Mouse (Mus musculus) liver, postnatal 0 days (tissue): ENCODE results near the gene Lysmd2. TPM values are rescaled to one million over a fixed set of nuclear protein-coding genes. Genes with fewer than 3 reads are reported as not detected.

Experiments used
- ATAC-seq: fragments of 200-750 bp; cut with Nextera tagmentation; 2 replicates; pipeline ENCODE4 v1.8.0; 2017; ENCODE audit warnings: mild to moderate bottlenecking, moderate library complexity
- DNase-seq: peaks from one replicate; pipeline ENCODE4 v3.0.0-alpha.2; 2016
- H3K27ac ChIP-seq: fragments of 300-500 bp; sonication (generic); 2 replicates; pipeline ENCODE4 v1.5.1; 2014; ENCODE audit warnings: antibody characterized with exemption, moderate library complexity, mild to moderate bottlenecking, low read depth
- H3K27me3 ChIP-seq: fragments of 300-500 bp; sonication (generic); 2 replicates; pipeline ENCODE4 v1.6.1; 2014; ENCODE audit warnings: low read length, control low read depth, mixed read lengths; ENCODE audit not compliant: insufficient read depth
- H3K36me3 ChIP-seq: fragments of 300-500 bp; sonication (generic); replicated peaks from 2 replicates; pipeline ENCODE4 v1.6.1; 2014; ENCODE audit warnings: mild to moderate bottlenecking, control low read depth, low read length, moderate library complexity, mixed read lengths; ENCODE audit not compliant: insufficient read depth
- H3K4me1 ChIP-seq: fragments of 300-500 bp; sonication (generic); 2 replicates; pipeline ENCODE4 v1.6.1; 2014; ENCODE audit warnings: antibody characterized with exemption, mild to moderate bottlenecking, control low read depth; ENCODE audit not compliant: insufficient read depth
- H3K4me2 ChIP-seq: fragments of 300-500 bp; sonication (generic); 2 replicates; pipeline ENCODE4 v1.6.1; 2014; ENCODE audit warnings: low read depth, mild to moderate bottlenecking, low read length, moderate library complexity, mixed read lengths
- H3K4me3 ChIP-seq: fragments of 300-500 bp; sonication (generic); 2 replicates; pipeline ENCODE4 v1.5.1; 2014; ENCODE audit warnings: low read depth, low read length
- H3K9ac ChIP-seq: fragments of 300-500 bp; sonication (generic); replicated peaks from 2 replicates; pipeline ENCODE4 v1.6.1; 2014; ENCODE audit warnings: mild to moderate bottlenecking, moderate library complexity
- H3K9me3 ChIP-seq: fragments of 300-500 bp; sonication (generic); 2 replicates; pipeline ENCODE4 v1.6.1; 2016; ENCODE audit warnings: mild to moderate bottlenecking, control low read depth, low read length, mixed read lengths
- CTCF ChIP-seq: sonication (generic); IDR thresholded peaks from 2 replicates; pipeline ENCODE4 v1.5.1; 2016; ENCODE audit warnings: antibody characterized with exemption, low read depth
- EP300 ChIP-seq: IDR thresholded peaks from 2 replicates; pipeline ENCODE4 v1.6.1; 2016; ENCODE audit warnings: antibody characterized with exemption, low read depth, mild to moderate bottlenecking
- WGBS: fragments of 180-500 bp; shearing (Covaris S2); extraction: QIAGEN DNeasy Blood & Tissue Kit; methylation state at CpG from one replicate; pipeline ENCODE4 v1.1.7; 2014; ENCODE audit not compliant: insufficient replicate concordance; 5-methylcytosine and 5-hydroxymethylcytosine counted together
- polyA plus RNA-seq: library from polyadenylated mRNA; unstranded; fragments of >200 nt; fragmentation: Nextera tagmentation; extraction: Ambion mirVana; gene quantifications from 2 replicates; pipeline ENCODE4 v1.2.1, GENCODE M21; 2015

Lysmd2 gene
- polyA plus RNA-seq, 1 experiment from 2014 or later: 3.9 TPM

DNA sequence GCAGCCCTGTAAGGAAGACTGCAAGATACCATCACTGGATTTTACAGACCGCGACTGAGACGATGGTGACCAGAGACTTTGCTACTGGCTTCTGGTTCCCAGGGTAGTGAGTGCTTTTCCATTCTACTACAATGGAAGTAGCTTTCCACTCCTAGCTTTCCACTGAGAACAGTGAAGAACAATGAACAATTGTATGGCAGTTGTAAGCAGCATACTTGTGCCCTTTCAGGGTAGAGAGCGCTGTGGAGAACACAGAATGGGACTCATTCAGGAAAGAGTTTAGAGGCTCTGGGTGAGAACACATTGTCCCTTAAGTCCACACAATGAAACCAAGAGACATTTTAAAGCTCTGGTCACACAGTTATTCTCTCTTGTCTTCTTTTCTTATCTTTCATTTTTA lies 27.9 kb upstream of the Lysmd2 start:
- no peaks in the 10 kb centered on the region for H3K36me3 ChIP-seq

GRCm38 (mm10) chr9:75599191-75599841 lies 26.2 kb upstream of the Lysmd2 start:
- DNase-seq: no peak
- H3K36me3 ChIP-seq: no peaks in the 10 kb centered on the region
- H3K27me3 ChIP-seq: 0 out of 2 replicates have a peak, but pooled peaks cover 7% of the 10 kb centered on the region
- 54% methylated on average over 5 of the region's 5 CpGs for WGBS
- TF ChIP-seq CTCF (no peak), EP300 (no peak)
- no peak overlapping the region for H3K4me2 ChIP-seq
- no peak overlapping the region for H3K27ac ChIP-seq
- H3K9ac ChIP-seq: no peak overlapping the region
- ATAC-seq: no peak
- no peaks in the 10 kb centered on the region for H3K9me3 ChIP-seq
- H3K4me1 ChIP-seq: no peaks in the 10 kb centered on the region
- no peak overlapping the region for H3K4me3 ChIP-seq

More for the DNA sequence above, 27.9 kb upstream of the Lysmd2 start:
- Histone ChIP-seq H3K27ac (no peak overlapping the region), H3K4me3 (no peak overlapping the region), H3K4me2 (no peak overlapping the region), H3K9ac (no peak overlapping the region), H3K9me3 (no peaks in the 10 kb centered on the region), H3K4me1 (no peaks in the 10 kb centered on the region), H3K27me3 (0 out of 2 replicates have a peak, but pooled peaks cover 7% of the 10 kb centered on the region)
- ATAC-seq: no peak
- TF ChIP-seq EP300: no peak
- TF ChIP-seq CTCF: no peak
- no peak for DNase-seq
- WGBS: 68% methylated on average over 4 of the region's 4 CpGs

DNA sequence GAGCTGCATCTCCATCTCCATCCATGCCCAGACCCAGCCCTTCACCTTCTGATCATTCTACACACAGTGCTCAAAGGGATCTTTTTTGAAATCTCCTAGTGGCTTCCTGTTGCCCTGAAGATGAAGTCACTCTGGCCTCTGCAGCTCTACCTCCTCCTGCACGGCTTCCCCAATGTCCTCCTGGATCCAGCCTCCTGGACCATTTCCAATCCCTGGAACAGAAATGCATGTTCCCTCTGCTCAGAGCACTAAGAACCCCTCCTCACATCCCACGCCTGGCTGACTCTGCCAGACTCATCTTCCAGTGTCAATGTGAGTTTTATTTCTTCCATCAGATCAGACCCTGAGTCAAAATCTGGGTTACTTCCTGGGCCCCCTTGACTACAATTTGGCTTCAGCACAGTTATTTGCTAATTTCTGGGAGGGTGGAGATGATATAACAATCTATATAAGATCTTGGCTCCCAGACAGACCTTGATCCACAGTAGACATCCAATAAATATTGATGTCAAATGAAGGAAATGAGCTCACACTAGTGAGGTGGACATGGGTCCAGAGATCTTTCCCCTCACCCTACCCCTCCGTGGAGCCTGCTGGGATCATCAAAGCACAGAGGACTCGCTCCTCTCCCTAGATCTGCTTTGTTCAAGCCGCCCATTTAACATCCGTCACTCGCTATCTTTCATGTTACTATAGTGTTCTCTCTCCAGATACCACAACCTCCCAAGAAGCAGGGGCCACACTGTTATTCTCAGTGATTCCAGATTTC lies 25.2 kb upstream of the Lysmd2 start:
- Histone ChIP-seq H3K9ac (no peak overlapping the region), H3K36me3 (no peaks in the 10 kb centered on the region), H3K27me3 (0 out of 2 replicates have a peak, but pooled peaks cover 7% of the 10 kb centered on the region), H3K4me3 (no peak overlapping the region), H3K27ac (no peak overlapping the region), H3K4me1 (no peaks in the 10 kb centered on the region), H3K4me2 (no peak overlapping the region), H3K9me3 (no peaks in the 10 kb centered on the region)
- 65% methylated on average over 7 of the region's 7 CpGs for WGBS
- TF ChIP-seq CTCF (no peak), EP300 (no peak)
- ATAC-seq: no peak
- no peak for DNase-seq

GRCm38 (mm10) chr9:75601510-75601909 lies 24.0 kb upstream of the Lysmd2 start:
- Histone ChIP-seq H3K27me3 (0 out of 2 replicates have a peak, but pooled peaks cover 7% of the 10 kb centered on the region), H3K27ac (no peak overlapping the region), H3K4me1 (no peaks in the 10 kb centered on the region), H3K36me3 (no peaks in the 10 kb centered on the region), H3K9me3 (no peaks in the 10 kb centered on the region), H3K4me3 (no peak overlapping the region), H3K4me2 (no peak overlapping the region), H3K9ac (no peak overlapping the region)
- TF ChIP-seq EP300 (no peak), CTCF (no peak)
- 11% methylated on average over 12 of the region's 12 CpGs for WGBS
- no peak for DNase-seq
- no peak for ATAC-seq

DNA sequence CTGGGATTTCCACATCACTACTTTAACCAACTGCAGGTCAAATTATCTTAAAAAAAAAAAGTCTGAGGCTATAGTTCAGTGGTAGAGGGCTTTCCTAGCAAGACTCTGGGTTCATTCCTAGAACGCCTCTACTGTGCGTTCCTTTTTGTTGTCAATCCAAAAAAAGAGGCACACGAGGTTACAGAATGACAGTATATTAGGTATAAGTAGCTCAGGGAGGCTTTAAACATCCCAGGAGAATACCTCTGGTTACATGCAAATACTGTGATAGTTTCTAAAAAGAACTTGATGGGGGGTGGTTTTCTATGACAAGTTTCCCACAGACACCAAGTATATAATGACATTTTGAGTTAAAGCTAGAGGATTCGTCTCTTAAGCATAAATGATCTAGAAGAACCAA lies 18.0 kb upstream of the Lysmd2 start:
- 71% methylated on average over 4 of the region's 4 CpGs for WGBS
- no peaks in the 10 kb centered on the region for H3K36me3 ChIP-seq

GRCm38 (mm10) chr9:75609505-75609904 lies 16.0 kb upstream of the Lysmd2 start:
- no peak for DNase-seq
- 41% methylated on average over 1 of the region's 1 CpGs for WGBS
- no peak for TF ChIP-seq EP300
- TF ChIP-seq CTCF: no peak

More for the DNA sequence above, 18.0 kb upstream of the Lysmd2 start:
- Histone ChIP-seq H3K27ac (no peak overlapping the region), H3K4me2 (no peak overlapping the region), H3K9ac (no peak overlapping the region), H3K9me3 (no peaks in the 10 kb centered on the region), H3K4me1 (peaks cover 3% of the 10 kb centered on the region; the same call in 1 of the 2 replicates), H3K27me3 (peaks cover 30% of the 10 kb centered on the region), H3K4me3 (no peak overlapping the region)
- ATAC-seq (no peak), DNase-seq (no peak)
- TF ChIP-seq CTCF (no peak), EP300 (no peak)

More at GRCm38 (mm10) chr9:75609505-75609904, 16.0 kb upstream of the Lysmd2 start:
- no peak for ATAC-seq
- no peaks in the 10 kb centered on the region for H3K9me3 ChIP-seq
- H3K4me2 ChIP-seq: no peak overlapping the region
- peaks cover 3% of the 10 kb centered on the region; the same call in 1 of the 2 replicates for H3K4me1 ChIP-seq
- H3K27me3 ChIP-seq: peaks cover 33% of the 10 kb centered on the region
- no peaks in the 10 kb centered on the region for H3K36me3 ChIP-seq
- no peak overlapping the region for H3K27ac ChIP-seq
- H3K4me3 ChIP-seq: no peak overlapping the region
- H3K9ac ChIP-seq: no peak overlapping the region
